Mouse (Mus musculus) splenic B cell, adult 2 months (primary cell): Measurements from ENCODE around the gene Tnfrsf13b.
"Not testable (repeated sequence)": the region's sequence is repeated elsewhere in the genome, so short reads cannot be mapped to it uniquely, and the experiment has no call there.

Source experiments
- DNase-seq: peaks from one replicate; pipeline ENCODE4 v3.0.0-alpha.2; 2011; ENCODE audit warnings: low read depth, low spot score
- H3K27me3 ChIP-seq: 2 replicates; pipeline ENCODE4 v1.6.1; 2012; ENCODE audit warnings: mild to moderate bottlenecking, low read length, moderate library complexity, mixed read lengths; ENCODE audit not compliant: control insufficient read depth, poor library complexity, insufficient read depth, severe bottlenecking
- H3K36me3 ChIP-seq: 2 replicates; pipeline ENCODE4 v1.6.1; 2012; ENCODE audit warnings: mild to moderate bottlenecking, low read length, moderate library complexity, mixed read lengths; ENCODE audit not compliant: control insufficient read depth, poor library complexity, insufficient read depth, severe bottlenecking

The Tnfrsf13b gene

DNA sequence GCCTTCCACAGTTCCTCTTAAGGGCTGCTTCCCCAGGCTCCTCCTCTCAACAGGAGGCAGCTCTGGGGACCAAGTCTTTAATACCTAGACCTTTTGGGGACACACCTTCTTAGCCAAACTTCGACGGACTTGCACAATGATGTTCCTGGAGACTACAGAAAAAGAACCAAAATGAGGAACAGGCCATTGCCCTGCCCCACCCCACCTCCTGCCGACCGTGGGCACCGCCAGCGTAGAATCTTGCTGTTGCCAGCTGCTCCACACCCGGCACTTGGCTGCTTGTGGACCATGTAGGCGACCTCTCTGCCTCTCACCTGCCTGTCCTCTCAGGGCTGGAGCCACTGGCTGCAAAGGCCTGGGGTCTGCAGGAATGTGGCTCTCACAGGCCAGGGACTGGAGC is 10.3 kb upstream of the Tnfrsf13b start:
- peak; percentile 58 for DNase-seq
- no peaks in the 10 kb centered on the region for H3K36me3 ChIP-seq

GRCm38 (mm10) chr11:61119996-61120583 is 6.5 kb upstream of the Tnfrsf13b start:
- Histone ChIP-seq H3K36me3 (no peaks in the 10 kb centered on the region), H3K27me3 (no peaks in the 10 kb centered on the region)
- no peak for DNase-seq

More for the DNA sequence above, 10.3 kb upstream of the Tnfrsf13b start:
- no peaks in the 10 kb centered on the region for H3K27me3 ChIP-seq

GRCm38 (mm10) chr11:61122283-61122768 is 4.2 kb upstream of the Tnfrsf13b start:
- no peaks in the 10 kb centered on the region for H3K27me3 ChIP-seq

DNA sequence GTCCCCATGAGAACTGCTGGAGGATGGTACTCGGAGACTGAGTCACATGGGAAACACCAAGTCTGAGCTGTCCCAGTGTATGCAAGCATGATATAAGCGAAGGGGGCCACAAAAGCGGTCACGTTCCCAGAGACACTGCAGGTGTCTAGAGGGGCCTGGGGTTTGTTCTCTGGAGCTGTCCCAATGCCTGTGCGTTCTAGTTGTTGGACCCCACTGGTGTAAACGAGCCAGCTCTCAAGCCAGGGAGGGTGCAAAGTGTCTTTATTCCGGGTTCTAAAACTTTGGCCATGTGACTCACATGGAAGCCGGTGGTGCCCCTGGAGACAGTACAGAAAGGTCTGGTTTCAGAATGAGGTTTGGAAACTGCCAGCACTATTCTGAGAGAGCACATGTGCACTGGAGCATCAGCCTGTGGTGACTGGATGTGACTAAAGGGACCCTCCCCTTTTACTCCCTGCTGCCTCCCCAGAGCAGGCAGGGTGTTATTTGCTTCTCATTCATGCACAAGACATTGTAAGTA is 3.7 kb upstream of the Tnfrsf13b start:
- peak; percentile 80 for DNase-seq
- Histone ChIP-seq H3K27me3 (no peaks in the 10 kb centered on the region), H3K36me3 (no peaks in the 10 kb centered on the region)

More at GRCm38 (mm10) chr11:61122283-61122768, 4.2 kb upstream of the Tnfrsf13b start:
- DNase-seq, result no peak
- H3K36me3 ChIP-seq, result no peaks in the 10 kb centered on the region

DNA sequence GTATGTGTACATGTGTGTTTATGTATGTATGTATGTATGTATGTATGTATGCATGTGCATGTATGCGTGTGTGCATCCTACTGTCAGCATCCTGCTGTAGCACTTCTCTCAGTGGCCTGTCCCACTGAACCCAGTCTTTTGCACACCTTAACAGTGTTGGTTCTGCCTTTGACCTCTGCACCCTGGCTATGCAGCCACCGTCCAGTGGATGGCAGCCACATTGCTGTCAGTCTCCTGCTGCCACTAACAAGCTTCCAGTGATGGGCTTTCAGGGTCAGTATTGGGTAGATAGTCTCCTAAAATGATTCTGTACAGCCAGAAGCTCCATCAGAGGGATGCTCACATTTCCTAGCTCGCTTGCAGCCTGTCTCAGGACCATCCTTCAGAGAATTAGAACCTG is 2.7 kb upstream of the Tnfrsf13b start:
- Histone ChIP-seq H3K36me3 (no peaks in the 10 kb centered on the region), H3K27me3 (no peaks in the 10 kb centered on the region)
- DNase-seq, result no peak

DNA sequence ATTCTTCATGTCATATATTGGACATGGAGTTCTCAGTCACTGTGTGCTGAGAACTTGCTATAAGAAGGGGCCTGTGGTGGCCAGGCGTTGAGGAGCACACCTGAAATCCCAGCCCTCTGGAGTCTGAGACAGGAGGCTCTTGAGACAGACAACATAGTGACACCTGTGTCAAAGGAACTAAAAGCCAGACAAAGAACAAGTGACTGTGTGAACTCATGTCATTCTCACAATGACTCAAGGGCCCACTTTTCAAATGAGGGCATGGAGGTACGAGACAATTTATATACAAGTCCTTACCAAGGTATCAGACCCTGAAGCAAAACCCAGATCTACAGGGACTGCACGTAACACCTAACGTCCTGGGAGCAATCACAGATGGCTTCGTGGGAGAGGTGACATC is 585 bp upstream of the Tnfrsf13b start:
- H3K36me3 ChIP-seq, result no peaks in the 10 kb centered on the region; the same call in 1 of the 2 replicates
- no peaks in the 10 kb centered on the region for H3K27me3 ChIP-seq

GRCm38 (mm10) chr11:61127421-61128055 is 983 bp downstream of the Tnfrsf13b start:
- Histone ChIP-seq H3K36me3 (no peaks in the 10 kb centered on the region; the same call in 1 of the 2 replicates), H3K27me3 (no peaks in the 10 kb centered on the region)
- DNase-seq, result no peak

More for the DNA sequence above, 585 bp upstream of the Tnfrsf13b start:
- no peak for DNase-seq

GRCm38 (mm10) chr11:61129305-61129704 is 2.8 kb downstream of the Tnfrsf13b start:
- no peak for DNase-seq
- no peaks in the 10 kb centered on the region; the same call in 1 of the 2 replicates for H3K36me3 ChIP-seq
- no peaks in the 10 kb centered on the region for H3K27me3 ChIP-seq

GRCm38 (mm10) chr11:61130646-61131045 is 4.1 kb downstream of the Tnfrsf13b start:
- H3K36me3 ChIP-seq, DNase-seq, H3K27me3 ChIP-seq: not testable (repeated sequence)

DNA sequence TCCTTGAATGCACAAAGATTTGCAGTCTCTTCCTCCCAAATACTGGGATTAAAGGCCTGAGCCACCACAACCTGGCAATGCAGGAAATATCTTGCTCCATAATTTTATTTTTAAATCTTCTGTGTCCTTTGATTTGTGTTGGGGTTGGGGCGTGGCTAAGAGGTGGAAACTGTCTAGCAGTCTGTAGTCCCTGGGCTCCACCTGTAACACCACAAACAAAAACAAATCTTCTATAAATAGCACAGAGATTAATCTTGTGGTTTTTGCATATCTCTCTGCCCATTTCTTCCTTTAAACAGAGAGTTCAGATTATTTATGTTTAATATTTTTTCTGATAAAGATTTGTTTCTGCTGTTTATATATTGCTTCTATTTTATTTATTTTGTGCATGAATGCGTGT is 6.4 kb downstream of the Tnfrsf13b start:
- DNase-seq, result no peak
- H3K36me3 ChIP-seq, result no peaks in the 10 kb centered on the region; the same call in 1 of the 2 replicates
- H3K27me3 ChIP-seq, result no peaks in the 10 kb centered on the region

- DNase-seq, result peak; percentile 30
- Histone ChIP-seq H3K36me3 (no peaks in the 10 kb centered on the region; the same call in 1 of the 2 replicates), H3K27me3 (no peaks in the 10 kb centered on the region)
These were observed 15.1 kb downstream of the Tnfrsf13b start for GRCm38 (mm10) chr11:61141693-61142092.

- DNase-seq, result peak; percentile 88
- H3K27me3 ChIP-seq, result no peaks in the 10 kb centered on the region
- H3K36me3 ChIP-seq, result peaks cover 2% of the 10 kb centered on the region; the same call in 1 of the 2 replicates
These were observed 15.7 kb downstream of the Tnfrsf13b start for GRCm38 (mm10) chr11:61142262-61142661.

GRCm38 (mm10) chr11:61142941-61143530 is 16.5 kb downstream of the Tnfrsf13b start:
- no peaks in the 10 kb centered on the region for H3K27me3 ChIP-seq
- peaks cover 2% of the 10 kb centered on the region; the same call in 1 of the 2 replicates for H3K36me3 ChIP-seq
- peak; percentile 16 for DNase-seq

- H3K27me3 ChIP-seq, result no peaks in the 10 kb centered on the region
- peaks cover 2% of the 10 kb centered on the region; the same call in 1 of the 2 replicates for H3K36me3 ChIP-seq
- DNase-seq, result peak; percentile 80
These were observed 17.3 kb downstream of the Tnfrsf13b start for GRCm38 (mm10) chr11:61143564-61144469.
